Mouse (Mus musculus): ENCODE measurements around the gene Cby3. TPM values are rescaled to one million over a fixed set of nuclear protein-coding genes. Genes with fewer than 3 reads are reported as not detected.

Cby3 gene
- polyA plus RNA-seq, 1 experiment from 2014 or later: 0.26 TPM

- WGBS: 26% methylated on average over 10 of the region's 10 CpGs
Measured at GRCm38 (mm10) chr11:50376156-50376790, 22.0 kb downstream of the Cby3 start.

GRCm38 (mm10) chr11:50376911-50377891 is 22.9 kb downstream of the Cby3 start, which contains the start of gene Hnrnph1:
Gene Hnrnph1 (plus strand): TSS chr11:50376990.
- Histone ChIP-seq H3K4me2 (peak within 1 kb of the TSS; percentile 92), H3K27me3 (replicated peaks) (no peaks in the 10 kb centered on the region), H3K9me3 (replicated peaks) (no peaks in the 10 kb centered on the region), H3K4me3 (peak within 1 kb of the TSS; percentile 83), H3K4me1 (replicated peaks) (peaks cover 11% of the 10 kb centered on the region), H3K27ac (ENCODE audit: poor library complexity, severe bottlenecking) (peak within 1 kb of the TSS; percentile 98), H3K9ac (peak within 1 kb of the TSS; percentile 94), H3K36me3 (peaks cover 17% of the 10 kb centered on the region)
- WGBS: under 1% methylated on average over 76 of the region's 76 CpGs
- ATAC-seq (ENCODE audit: insufficient number of reproducible peaks, low FRiP score): peak; percentile 93

More at GRCm38 (mm10) chr11:50376156-50376790, 22.0 kb downstream of the Cby3 start:
- Histone ChIP-seq H3K27me3 (replicated peaks) (no peaks in the 10 kb centered on the region), H3K4me3 (peak overlapping the region; percentile 83), H3K4me1 (replicated peaks) (peaks cover 10% of the 10 kb centered on the region), H3K27ac (ENCODE audit: poor library complexity, severe bottlenecking) (peak overlapping the region; percentile 98), H3K9ac (peak overlapping the region; percentile 87), H3K4me2 (peak overlapping the region; percentile 90), H3K9me3 (replicated peaks) (no peaks in the 10 kb centered on the region), H3K36me3 (peaks cover 13% of the 10 kb centered on the region)
- no peak for ATAC-seq (ENCODE audit: insufficient number of reproducible peaks, low FRiP score)

- Histone ChIP-seq H3K27me3 (replicated peaks) (no peaks in the 10 kb centered on the region), H3K9me3 (replicated peaks) (no peaks in the 10 kb centered on the region), H3K9ac (peak overlapping the region; percentile 94), H3K4me3 (peak overlapping the region; percentile 83), H3K36me3 (peaks cover 26% of the 10 kb centered on the region), H3K27ac (ENCODE audit: poor library complexity, severe bottlenecking) (peak overlapping the region; percentile 98), H3K4me1 (replicated peaks) (peaks cover 11% of the 10 kb centered on the region), H3K4me2 (peak overlapping the region; percentile 92)
- under 1% methylated on average over 71 of the region's 71 CpGs for WGBS
- ATAC-seq (ENCODE audit: insufficient number of reproducible peaks, low FRiP score): peak; percentile 77
Measured at GRCm38 (mm10) chr11:50377892-50378684, 23.8 kb downstream of the Cby3 start.

- no peaks in the 10 kb centered on the region for H3K27me3 ChIP-seq (replicated peaks)
- 66% methylated on average over 12 of the region's 12 CpGs for WGBS
- peak overlapping the region; percentile 94 for H3K9ac ChIP-seq
- no peak overlapping the region for H3K27ac ChIP-seq (ENCODE audit: poor library complexity, severe bottlenecking)
- peaks cover 31% of the 10 kb centered on the region for H3K36me3 ChIP-seq
- H3K4me2 ChIP-seq: peak overlapping the region; percentile 92
- H3K9me3 ChIP-seq (replicated peaks): no peaks in the 10 kb centered on the region
- peaks cover 11% of the 10 kb centered on the region for H3K4me1 ChIP-seq (replicated peaks)
- H3K4me3 ChIP-seq: peak overlapping the region; percentile 83
- ATAC-seq (ENCODE audit: insufficient number of reproducible peaks, low FRiP score): no peak
Measured at GRCm38 (mm10) chr11:50379023-50379752, 24.9 kb downstream of the Cby3 start.

GRCm38 (mm10) chr11:50381311-50381710 is 27.0 kb downstream of the Cby3 start:
- Histone ChIP-seq H3K9me3 (replicated peaks) (no peaks in the 10 kb centered on the region), H3K4me2 (peak overlapping the region; percentile 52), H3K9ac (no peak overlapping the region), H3K27me3 (replicated peaks) (no peaks in the 10 kb centered on the region), H3K27ac (ENCODE audit: poor library complexity, severe bottlenecking) (no peak overlapping the region), H3K36me3 (peaks cover 43% of the 10 kb centered on the region), H3K4me3 (peak overlapping the region; percentile 18), H3K4me1 (replicated peaks) (peaks cover 8% of the 10 kb centered on the region)
- no peak for ATAC-seq (ENCODE audit: insufficient number of reproducible peaks, low FRiP score)
- 38% methylated on average over 4 of the region's 4 CpGs for WGBS

- H3K4me1 ChIP-seq (replicated peaks): peaks cover 15% of the 10 kb centered on the region
- no peak overlapping the region for H3K4me2 ChIP-seq
- WGBS: 84% methylated on average over 3 of the region's 3 CpGs
- H3K27me3 ChIP-seq (replicated peaks): no peaks in the 10 kb centered on the region
- H3K4me3 ChIP-seq: no peak overlapping the region
- no peak overlapping the region for H3K9ac ChIP-seq
- no peak for ATAC-seq (ENCODE audit: insufficient number of reproducible peaks, low FRiP score)
- H3K27ac ChIP-seq (ENCODE audit: poor library complexity, severe bottlenecking): 0 out of 2 replicates have a peak overlapping the region, but pooled peaks have one; percentile 0
- H3K36me3 ChIP-seq: peaks cover 66% of the 10 kb centered on the region
- no peaks in the 10 kb centered on the region for H3K9me3 ChIP-seq (replicated peaks)
Measured at GRCm38 (mm10) chr11:50387167-50387679, 33.0 kb downstream of the Cby3 start.

- Histone ChIP-seq H3K27ac (ENCODE audit: poor library complexity, severe bottlenecking) (0 out of 2 replicates have a peak overlapping the region, but pooled peaks have one; percentile 0), H3K4me2 (no peak overlapping the region), H3K9ac (no peak overlapping the region), H3K27me3 (replicated peaks) (no peaks in the 10 kb centered on the region), H3K36me3 (peaks cover 63% of the 10 kb centered on the region), H3K4me1 (replicated peaks) (peaks cover 15% of the 10 kb centered on the region), H3K4me3 (no peak overlapping the region), H3K9me3 (replicated peaks) (no peaks in the 10 kb centered on the region)
- WGBS: 76% methylated on average over 4 of the region's 4 CpGs
- no peak for ATAC-seq (ENCODE audit: insufficient number of reproducible peaks, low FRiP score)
Measured at GRCm38 (mm10) chr11:50387697-50388096, 33.4 kb downstream of the Cby3 start.

- Histone ChIP-seq H3K27ac (ENCODE audit: poor library complexity, severe bottlenecking) (no peak overlapping the region), H3K4me1 (replicated peaks) (peaks cover 15% of the 10 kb centered on the region), H3K9ac (no peak overlapping the region), H3K4me3 (no peak overlapping the region), H3K27me3 (replicated peaks) (no peaks in the 10 kb centered on the region), H3K36me3 (peaks cover 60% of the 10 kb centered on the region), H3K9me3 (replicated peaks) (no peaks in the 10 kb centered on the region), H3K4me2 (no peak overlapping the region)
- WGBS: 93% methylated on average over 3 of the region's 3 CpGs
- ATAC-seq (ENCODE audit: insufficient number of reproducible peaks, low FRiP score): no peak
Measured at GRCm38 (mm10) chr11:50388217-50388929, 34.1 kb downstream of the Cby3 start.

- peaks cover 63% of the 10 kb centered on the region for H3K36me3 ChIP-seq
- WGBS: 70% methylated on average over 3 of the region's 3 CpGs
Measured at GRCm38 (mm10) chr11:50389011-50389410, 34.7 kb downstream of the Cby3 start.

More at GRCm38 (mm10) chr11:50389011-50389410, 34.7 kb downstream of the Cby3 start:
- H3K9me3 ChIP-seq (replicated peaks): no peaks in the 10 kb centered on the region
- H3K4me2 ChIP-seq: no peak overlapping the region
- no peak overlapping the region for H3K4me3 ChIP-seq
- peaks cover 15% of the 10 kb centered on the region for H3K4me1 ChIP-seq (replicated peaks)
- H3K27me3 ChIP-seq (replicated peaks): no peaks in the 10 kb centered on the region
- no peak overlapping the region for H3K27ac ChIP-seq (ENCODE audit: poor library complexity, severe bottlenecking)
- ATAC-seq (ENCODE audit: insufficient number of reproducible peaks, low FRiP score): no peak
- no peak overlapping the region for H3K9ac ChIP-seq
